Mouse (Mus musculus) liver, embryonic 15.5 days (tissue): Measurements from ENCODE around the gene Phf7. TPM values are rescaled to one million over a fixed set of nuclear protein-coding genes. Genes with fewer than 3 reads are reported as not detected.

ENCODE experiments used
- ATAC-seq: fragments of 200-750 bp; cut with Nextera tagmentation; 2 replicates; pipeline ENCODE4 v1.8.0; 2017; ENCODE audit warnings: moderate number of reproducible peaks, mild to moderate bottlenecking, moderate library complexity; ENCODE audit not compliant: insufficient read depth
- H3K27ac ChIP-seq: fragments of 300-500 bp; sonication (generic); replicated peaks from 2 replicates; pipeline ENCODE4 v1.5.1; 2015; ENCODE audit warnings: mild to moderate bottlenecking, inconsistent platforms
- H3K27me3 ChIP-seq: fragments of 300-500 bp; sonication (generic); 2 replicates; pipeline ENCODE4 v1.6.1; 2015; ENCODE audit warnings: mild to moderate bottlenecking, inconsistent platforms
- H3K36me3 ChIP-seq: fragments of 300-500 bp; sonication (generic); replicated peaks from 2 replicates; pipeline ENCODE4 v1.6.1; 2015; ENCODE audit warnings: moderate library complexity, mild to moderate bottlenecking, inconsistent platforms
- H3K4me1 ChIP-seq: fragments of 300-500 bp; sonication (generic); replicated peaks from 2 replicates; pipeline ENCODE4 v1.6.1; 2015; ENCODE audit warnings: inconsistent platforms
- H3K4me2 ChIP-seq: fragments of 300-500 bp; sonication (generic); 2 replicates; pipeline ENCODE4 v1.6.1; 2015; ENCODE audit warnings: moderate library complexity, mild to moderate bottlenecking, inconsistent platforms
- H3K4me3 ChIP-seq: fragments of 300-500 bp; sonication (generic); replicated peaks from 2 replicates; pipeline ENCODE4 v1.5.1; 2015; ENCODE audit warnings: mild to moderate bottlenecking, inconsistent platforms
- H3K9ac ChIP-seq: fragments of 300-500 bp; sonication (generic); 2 replicates; pipeline ENCODE4 v1.6.1; 2015; ENCODE audit warnings: moderate library complexity, mild to moderate bottlenecking, inconsistent platforms
- H3K9me3 ChIP-seq: fragments of 300-500 bp; sonication (generic); replicated peaks from 2 replicates; pipeline ENCODE4 v1.6.1; 2016; ENCODE audit warnings: inconsistent platforms
- WGBS: fragments of 180-500 bp; shearing (Covaris S2); methylation state at CpG from one replicate; pipeline ENCODE4 v1.1.7; 2015; ENCODE audit warnings: mixed read lengths; ENCODE audit not compliant: insufficient replicate concordance; 5-methylcytosine and 5-hydroxymethylcytosine counted together
- polyA plus RNA-seq: library from polyadenylated mRNA; unstranded; fragments of >200 nt; fragmentation: Nextera tagmentation; extraction: Ambion mirVana; gene quantifications from 2 replicates; pipeline ENCODE4 v1.2.1, GENCODE M21; 2015

Phf7 gene
- polyA plus RNA-seq, 1 experiment from 2014 or later = 6.3 TPM

DNA sequence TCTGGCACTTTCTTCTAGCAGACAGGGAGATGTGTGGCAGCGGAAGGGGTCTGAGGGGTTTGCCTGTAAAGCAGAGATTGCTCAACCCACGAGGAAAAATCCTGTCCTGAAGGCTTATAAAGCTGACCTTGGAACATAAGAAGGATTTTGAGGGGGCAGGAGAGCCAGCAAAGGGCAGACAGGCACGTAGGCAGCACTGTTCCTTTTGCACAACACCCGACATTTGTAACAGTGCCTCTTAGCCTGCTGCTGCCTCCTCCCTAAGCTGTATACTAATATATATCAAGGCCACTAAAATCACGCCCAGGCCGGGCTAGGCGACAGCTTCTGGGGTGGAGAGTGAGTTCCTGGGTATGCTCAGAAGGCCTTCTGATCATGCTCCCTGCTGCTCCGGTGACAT lies 20.7 kb downstream of the Phf7 start:
- Histone ChIP-seq H3K4me2 (no peak overlapping the region), H3K4me3 (no peak overlapping the region), H3K27ac (no peak overlapping the region), H3K4me1 (peaks cover 19% of the 10 kb centered on the region; the same call in 1 of the 2 replicates), H3K9ac (no peak overlapping the region), H3K9me3 (no peaks in the 10 kb centered on the region), H3K36me3 (no peaks in the 10 kb centered on the region), H3K27me3 (peaks cover 39% of the 10 kb centered on the region)
- ATAC-seq = no peak
- 59% methylated on average over 8 of the region's 8 CpGs for WGBS

GRCm38 (mm10) chr14:31228234-31228633 lies 22.9 kb downstream of the Phf7 start:
- no peaks in the 10 kb centered on the region for H3K36me3 ChIP-seq
- H3K9ac ChIP-seq = no peak overlapping the region
- no peak for ATAC-seq
- WGBS = 26% methylated on average over 6 of the region's 6 CpGs
- H3K4me3 ChIP-seq = no peak overlapping the region
- H3K4me2 ChIP-seq = no peak overlapping the region
- H3K27ac ChIP-seq = no peak overlapping the region
- peaks cover 36% of the 10 kb centered on the region for H3K27me3 ChIP-seq
- no peaks in the 10 kb centered on the region for H3K9me3 ChIP-seq
- H3K4me1 ChIP-seq = peaks cover 14% of the 10 kb centered on the region; the same call in 1 of the 2 replicates

DNA sequence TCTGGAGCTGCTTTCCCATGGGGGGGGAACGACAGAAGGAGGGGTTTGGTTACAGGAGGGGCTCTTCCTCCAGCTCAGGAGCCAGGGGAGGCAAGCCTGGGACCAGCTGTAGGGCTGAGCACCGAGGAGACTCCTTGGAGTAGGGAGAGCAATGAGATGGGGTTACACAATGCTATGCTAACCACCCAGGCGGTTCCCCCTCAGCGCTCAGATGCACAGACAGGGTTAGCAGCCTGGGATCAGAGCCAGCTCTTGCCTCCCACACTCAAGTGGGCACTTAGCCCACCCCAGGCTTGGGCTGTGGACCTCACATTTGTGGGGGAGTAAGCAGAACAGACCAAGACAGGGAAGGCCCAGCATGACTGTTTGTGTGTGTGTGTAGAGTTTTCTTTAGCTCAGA lies 24.1 kb downstream of the Phf7 start:
- ATAC-seq = no peak
- no peak overlapping the region for H3K9ac ChIP-seq
- H3K4me3 ChIP-seq = no peak overlapping the region
- no peak overlapping the region for H3K27ac ChIP-seq
- H3K4me1 ChIP-seq = peaks cover 6% of the 10 kb centered on the region; the same call in 1 of the 2 replicates
- no peak overlapping the region for H3K4me2 ChIP-seq
- H3K27me3 ChIP-seq = peaks cover 23% of the 10 kb centered on the region; the same call in 1 of the 2 replicates
- no peaks in the 10 kb centered on the region for H3K9me3 ChIP-seq
- H3K36me3 ChIP-seq = no peaks in the 10 kb centered on the region
- WGBS = 56% methylated on average over 4 of the region's 4 CpGs

DNA sequence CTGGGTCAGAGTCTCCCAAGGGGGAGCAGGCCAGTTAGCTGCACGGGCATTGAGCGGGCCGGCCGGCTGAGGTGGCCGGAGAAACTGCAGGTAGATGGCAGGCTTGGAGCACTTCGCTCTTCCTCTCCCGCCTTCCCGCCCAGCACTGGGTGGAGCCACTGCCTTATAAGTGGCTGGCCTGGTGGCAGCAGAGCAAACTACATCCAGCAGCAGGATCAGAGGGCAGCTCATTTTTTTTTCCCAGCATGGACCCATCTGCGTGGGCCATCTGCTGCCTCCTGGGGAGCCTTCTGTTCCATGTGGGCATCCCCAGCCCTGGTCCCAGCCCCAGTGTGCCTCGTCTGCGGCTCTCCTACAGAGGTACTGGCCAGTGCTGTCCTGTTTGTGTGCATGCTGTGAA lies 33.5 kb downstream of the Phf7 start, which contains the start of gene Sema3g:
Gene Sema3g (plus strand): TSS at position 195 of the 400 bp plus-strand sequence.
- Histone ChIP-seq H3K9me3 (no peaks in the 10 kb centered on the region), H3K9ac (no peak within 1 kb of the TSS), H3K4me2 (no peak within 1 kb of the TSS), H3K36me3 (no peaks in the 10 kb centered on the region), H3K27me3 (peaks cover 7% of the 10 kb centered on the region; the same call in 1 of the 2 replicates), H3K4me1 (peaks cover 31% of the 10 kb centered on the region), H3K27ac (no peak within 1 kb of the TSS), H3K4me3 (no peak within 1 kb of the TSS)
- ATAC-seq = no peak; the same call in 1 of the 2 replicates
- 8% methylated on average over 11 of the region's 11 CpGs for WGBS

DNA sequence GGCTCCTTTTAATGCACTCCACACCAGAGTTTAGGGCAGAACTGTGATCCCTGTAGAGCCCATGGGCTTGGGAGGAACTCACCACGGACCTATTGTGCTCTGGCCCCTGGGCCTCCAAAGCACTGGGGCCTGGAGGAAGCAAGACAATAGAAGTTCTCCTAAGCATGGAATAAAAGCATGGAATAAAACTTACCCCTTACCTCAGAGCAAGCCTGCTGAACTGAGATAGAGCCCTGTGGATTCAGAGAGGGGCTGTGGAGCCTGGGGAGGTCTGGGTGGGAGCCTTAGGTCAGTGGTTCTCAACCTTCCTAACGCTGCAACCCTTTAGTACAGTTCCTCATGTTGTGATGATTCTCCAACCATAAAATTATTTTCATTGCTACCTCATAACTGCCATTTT lies 34.3 kb downstream of the Phf7 start, which contains the start of gene Nisch:
Gene Nisch (minus strand): TSS at position 101 of the 400 bp plus-strand sequence.
- no peak within 1 kb of the TSS for H3K4me2 ChIP-seq
- WGBS = 58% methylated on average over 2 of the region's 2 CpGs
- H3K9me3 ChIP-seq = no peaks in the 10 kb centered on the region
- peaks cover 31% of the 10 kb centered on the region for H3K4me1 ChIP-seq
- H3K9ac ChIP-seq = no peak within 1 kb of the TSS
- no peak within 1 kb of the TSS for H3K4me3 ChIP-seq
- no peaks in the 10 kb centered on the region for H3K36me3 ChIP-seq
- no peak for ATAC-seq
- no peak within 1 kb of the TSS for H3K27ac ChIP-seq
- H3K27me3 ChIP-seq = peaks cover 7% of the 10 kb centered on the region; the same call in 1 of the 2 replicates

DNA sequence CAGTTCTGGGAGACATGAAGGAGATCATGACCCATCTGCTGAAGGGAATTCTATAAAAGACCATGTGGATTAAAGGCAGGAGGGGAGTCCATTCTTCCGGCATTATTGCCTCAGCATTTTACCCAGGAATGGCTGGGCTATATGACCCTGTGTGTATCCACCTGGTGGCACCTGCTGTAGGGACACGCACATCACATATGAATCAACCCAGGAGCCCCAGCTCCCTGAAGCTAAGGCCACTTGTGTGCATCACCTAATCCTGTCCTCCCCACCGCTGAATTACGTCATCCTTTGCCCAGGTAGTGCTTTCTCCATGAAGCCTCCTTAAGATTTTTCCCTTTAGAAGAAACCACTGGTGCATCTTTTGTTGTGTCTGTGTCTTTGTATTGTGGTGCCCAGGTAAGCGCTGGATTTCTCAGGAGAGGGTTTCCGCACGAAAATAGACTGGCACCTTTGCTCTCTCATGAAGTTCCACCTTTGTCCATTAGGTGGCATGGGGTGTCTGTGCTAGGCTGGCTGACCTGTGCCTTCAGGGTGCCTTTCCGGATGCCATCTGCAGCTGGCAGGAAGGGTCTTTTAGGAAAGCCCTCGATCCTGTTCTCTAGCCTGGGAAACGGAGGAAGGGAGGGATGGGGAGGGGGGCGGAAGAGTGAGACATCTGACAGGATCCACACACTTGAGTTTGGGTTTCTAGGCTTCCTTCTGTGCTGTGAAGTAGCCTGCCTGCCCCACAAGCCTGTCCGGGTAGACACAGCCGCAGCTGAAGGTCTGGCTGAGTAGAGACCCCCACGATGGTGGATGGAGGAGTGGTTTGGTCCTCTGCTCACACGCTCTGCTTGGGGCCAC lies 35.7 kb downstream of the Phf7 start:
- no peak overlapping the region for H3K27ac ChIP-seq
- H3K27me3 ChIP-seq = no peaks in the 10 kb centered on the region; the same call in 1 of the 2 replicates
- H3K4me3 ChIP-seq = no peak overlapping the region
- no peak for ATAC-seq
- H3K9me3 ChIP-seq = no peaks in the 10 kb centered on the region
- peaks cover 38% of the 10 kb centered on the region for H3K4me1 ChIP-seq
- 26% methylated on average over 15 of the region's 15 CpGs for WGBS
- H3K36me3 ChIP-seq = no peaks in the 10 kb centered on the region
- H3K9ac ChIP-seq = no peak overlapping the region
- no peak overlapping the region; the same call in 1 of the 2 replicates for H3K4me2 ChIP-seq

GRCm38 (mm10) chr14:31214684-31215083 lies 36.4 kb downstream of the Phf7 start:
- no peaks in the 10 kb centered on the region for H3K36me3 ChIP-seq
- H3K4me2 ChIP-seq = no peak overlapping the region
- ATAC-seq = no peak
- H3K4me1 ChIP-seq = peaks cover 38% of the 10 kb centered on the region
- 49% methylated on average over 3 of the region's 3 CpGs for WGBS
- no peak overlapping the region for H3K4me3 ChIP-seq
- no peaks in the 10 kb centered on the region; the same call in 1 of the 2 replicates for H3K27me3 ChIP-seq
- H3K27ac ChIP-seq = no peak overlapping the region; the same call in 1 of the 2 replicates
- no peaks in the 10 kb centered on the region for H3K9me3 ChIP-seq
- no peak overlapping the region for H3K9ac ChIP-seq

DNA sequence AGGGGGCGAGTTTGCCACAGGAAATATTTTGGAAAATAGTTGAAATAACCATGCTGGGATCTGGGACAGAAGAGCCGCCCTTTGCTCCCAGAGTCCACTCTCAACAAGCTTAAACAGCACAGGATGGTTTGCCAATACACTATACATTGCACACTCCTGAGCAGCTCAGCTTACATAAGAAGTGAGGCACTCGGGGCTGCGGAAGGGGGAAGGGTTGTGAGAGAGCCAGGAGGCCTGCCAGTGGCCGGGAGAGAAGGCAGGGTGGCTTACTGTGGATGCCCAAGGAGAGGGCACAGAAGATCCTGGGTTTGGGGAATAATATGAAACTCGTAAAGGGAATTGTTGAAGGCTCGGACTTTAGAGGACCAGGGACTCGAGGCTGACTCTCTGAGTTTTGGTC lies 37.2 kb downstream of the Phf7 start:
- 56% methylated on average over 8 of the region's 8 CpGs for WGBS
- H3K9me3 ChIP-seq = no peaks in the 10 kb centered on the region
- peak overlapping the region; percentile 45 for H3K27ac ChIP-seq
- no peak overlapping the region for H3K4me2 ChIP-seq
- H3K9ac ChIP-seq = no peak overlapping the region
- no peaks in the 10 kb centered on the region; the same call in 1 of the 2 replicates for H3K27me3 ChIP-seq
- no peak overlapping the region for H3K4me3 ChIP-seq
- no peak; the same call in 1 of the 2 replicates for ATAC-seq
- H3K4me1 ChIP-seq = peaks cover 45% of the 10 kb centered on the region
- H3K36me3 ChIP-seq = no peaks in the 10 kb centered on the region

DNA sequence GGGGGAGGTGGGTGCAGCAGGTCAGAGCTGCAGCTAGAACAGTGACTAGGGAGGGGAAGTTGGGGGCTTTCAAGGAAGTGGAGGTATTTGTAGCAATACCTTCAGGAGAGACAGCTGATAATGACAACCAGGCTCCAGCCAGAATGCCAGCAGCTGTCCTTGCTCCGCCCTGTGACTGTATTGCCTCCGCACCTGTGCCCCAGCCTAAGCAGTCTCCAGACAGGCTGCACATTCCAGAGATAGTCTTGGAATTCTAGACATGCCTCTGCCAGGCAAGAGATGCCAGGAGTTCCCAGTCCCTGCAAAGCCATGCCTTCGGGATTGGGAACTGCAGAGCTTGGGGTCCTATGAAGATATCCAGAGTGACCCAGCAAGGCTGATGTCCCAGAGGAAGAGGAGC lies 38.6 kb downstream of the Phf7 start:
- Histone ChIP-seq H3K4me2 (no peak overlapping the region), H3K4me1 (peaks cover 53% of the 10 kb centered on the region), H3K9me3 (no peaks in the 10 kb centered on the region), H3K4me3 (no peak overlapping the region), H3K36me3 (no peaks in the 10 kb centered on the region), H3K9ac (no peak overlapping the region), H3K27ac (no peak overlapping the region), H3K27me3 (0 out of 2 replicates have a peak, but pooled peaks cover 3% of the 10 kb centered on the region)
- no peak for ATAC-seq
- 68% methylated on average over 3 of the region's 3 CpGs for WGBS

GRCm38 (mm10) chr14:31211854-31212253 lies 39.3 kb downstream of the Phf7 start:
- H3K27me3 ChIP-seq = 0 out of 2 replicates have a peak, but pooled peaks cover 3% of the 10 kb centered on the region
- H3K9me3 ChIP-seq = no peaks in the 10 kb centered on the region
- no peak for ATAC-seq
- 68% methylated on average over 6 of the region's 6 CpGs for WGBS
- H3K36me3 ChIP-seq = no peaks in the 10 kb centered on the region
- H3K4me1 ChIP-seq = peaks cover 56% of the 10 kb centered on the region
- H3K4me3 ChIP-seq = no peak overlapping the region
- no peak overlapping the region for H3K27ac ChIP-seq
- no peak overlapping the region for H3K9ac ChIP-seq
- H3K4me2 ChIP-seq = no peak overlapping the region

DNA sequence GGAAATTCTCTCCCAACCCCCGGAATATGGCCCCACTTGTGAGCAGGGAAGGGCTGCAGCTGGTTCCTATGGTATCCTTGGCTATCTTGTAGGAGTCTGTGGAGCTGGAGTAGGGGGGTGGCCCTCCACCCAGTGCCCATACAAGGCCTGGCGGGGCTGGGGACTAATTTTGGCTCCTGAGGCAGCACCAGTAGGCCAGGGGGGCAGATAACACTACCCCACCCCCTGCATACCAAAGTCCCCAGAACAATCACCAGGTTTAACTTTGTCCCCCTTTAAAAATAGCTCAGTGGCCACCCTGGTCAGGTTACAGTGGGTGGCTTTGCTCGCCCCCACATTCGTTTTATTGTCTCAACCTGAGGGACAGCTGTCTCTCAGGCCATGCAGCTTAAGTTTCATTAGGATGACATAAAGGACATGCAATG lies 42.0 kb downstream of the Phf7 start:
- Histone ChIP-seq H3K27me3 (0 out of 2 replicates have a peak, but pooled peaks cover 3% of the 10 kb centered on the region), H3K4me1 (peaks cover 62% of the 10 kb centered on the region), H3K9ac (0 out of 2 replicates have a peak overlapping the region, but pooled peaks have one; percentile 4), H3K4me2 (peak overlapping the region; percentile 91), H3K36me3 (peaks cover 5% of the 10 kb centered on the region; the same call in 1 of the 2 replicates), H3K4me3 (0 out of 2 replicates have a peak overlapping the region, but pooled peaks have one; percentile 2), H3K9me3 (no peaks in the 10 kb centered on the region), H3K27ac (peak overlapping the region; percentile 14; the same call in 1 of the 2 replicates)
- ATAC-seq = no peak
- 49% methylated on average over 4 of the region's 4 CpGs for WGBS
